Mouse (Mus musculus) gastrocnemius, postnatal 14 days (tissue): Measurements from ENCODE around the gene Gm21800. TPM values are rescaled to one million over a fixed set of nuclear protein-coding genes. Genes with fewer than 3 reads are reported as not detected.
"Not testable (repeated sequence)": the region's sequence is repeated elsewhere in the genome, so short reads cannot be mapped to it uniquely, and the experiment has no call there.

Experiments used
- DNase-seq: peaks from one replicate; pipeline ENCODE4 v3.0.0; 2021; ENCODE audit warnings: mixed read lengths
- intact Hi-C: fragments of 180-260 bp; cut with DNase I; formaldehyde crosslinking; loops from one replicate; pipeline ENCODE4 v1.15.1; 2025; ENCODE audit warnings: low total_unique reads
- long read RNA-seq, 2 experiments: library from polyadenylated mRNA; stranded (forward); transcript quantifications; one replicate each; pipeline ENCODE4 v2.0.0; 2021
- total RNA-seq, 2 experiments: library from RNA; stranded (reverse); gene quantifications; 2 replicates each; pipeline ENCODE4 v1.2.3; 2021

Gene Gm21800
- total RNA-seq = not detected
- long read RNA-seq, experiment 1 = 0 reads
- long read RNA-seq, experiment 2 = 0 reads

- DNase-seq, intact Hi-C loops: not testable (repeated sequence)
These were observed at the start of gene Gm21800 for GRCm38 (mm10) chrY:41406198-41406597. Gene Gm21800, plus strand, starts transcription at chrY:41406498.
